Mouse (Mus musculus) brain, embryonic 14.5 days (tissue): ENCODE results near the gene Gucy1b1.

Experiments
- CTCF ChIP-seq: fragments of 200-500 bp; IDR thresholded peaks from 2 replicates; pipeline ENCODE4 v1.5.1; 2012; ENCODE audit warnings: inconsistent platforms, mild to moderate bottlenecking, moderate library complexity, borderline replicate concordance; ENCODE audit not compliant: insufficient read depth, insufficient read length; ENCODE audit errors: extremely low read depth
- POLR2A ChIP-seq: fragments of 200-500 bp; IDR thresholded peaks from 2 replicates; pipeline ENCODE4 v1.6.1; 2012; ENCODE audit warnings: mild to moderate bottlenecking, inconsistent platforms, borderline replicate concordance; ENCODE audit not compliant: poor library complexity, insufficient read depth, insufficient read length, severe bottlenecking; ENCODE audit errors: extremely low read depth

GRCm38 (mm10) chr3:82048681-82049080, 25.8 kb downstream of the Gucy1b1 start:
- TF ChIP-seq CTCF, result no peak
- TF ChIP-seq POLR2A, result no peak
